Mouse (Mus musculus): ENCODE data around the gene Ednra. TPM values are rescaled to one million over a fixed set of nuclear protein-coding genes. Genes with fewer than 3 reads are reported as not detected.

The Ednra gene
- polyA plus RNA-seq, 1 experiment: not detected

DNA sequence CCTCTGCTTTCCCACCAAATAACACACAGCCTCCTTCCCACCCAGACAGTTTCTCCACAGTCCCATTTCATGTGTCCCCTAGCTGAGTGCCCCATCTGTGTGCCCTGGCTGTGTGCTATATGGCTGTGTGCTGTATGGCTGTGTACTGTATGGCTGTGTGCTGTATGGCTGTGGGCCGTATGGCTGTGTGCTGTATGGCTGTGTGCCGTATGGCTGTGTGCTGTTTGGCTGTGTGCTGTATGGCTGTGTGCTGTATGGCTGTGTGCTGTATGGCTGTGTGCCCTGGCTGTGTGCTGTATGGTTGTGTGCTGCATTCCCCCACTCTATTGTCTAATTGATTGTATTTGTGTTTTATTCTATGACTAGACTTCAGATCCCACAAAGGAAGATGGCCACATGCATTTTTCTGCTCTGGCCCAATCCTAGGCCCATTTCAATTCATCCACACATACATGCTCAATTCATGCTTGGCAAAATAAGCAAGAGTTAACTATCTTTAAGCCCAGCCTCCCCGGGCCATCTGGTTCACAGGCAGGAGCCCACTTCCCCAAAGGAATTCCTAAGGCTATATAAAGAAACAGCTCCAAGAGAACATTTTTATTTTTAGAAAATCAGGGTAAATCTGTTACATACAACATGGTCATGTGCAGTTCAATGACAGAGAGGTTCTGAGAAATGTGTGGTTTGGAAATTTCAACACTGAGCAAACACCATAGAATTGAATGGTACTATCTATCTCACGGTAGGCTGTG is 53.5 kb downstream of the Ednra start:
- H3K27me3 ChIP-seq (ENCODE audit: control insufficient read depth): no peaks in the 10 kb centered on the region
- H3K9me3 ChIP-seq (ENCODE audit: control insufficient read depth, low read length): no peaks in the 10 kb centered on the region
- H3K36me3 ChIP-seq (ENCODE audit: control insufficient read depth): no peaks in the 10 kb centered on the region
- TF ChIP-seq GATA1 (IDR thresholded peaks at IDR 0.05; ENCODE audit: low read length): no peak
- TF ChIP-seq TAL1 (IDR thresholded peaks at IDR 0.05; ENCODE audit: low read length): no peak
- H3K4me3 ChIP-seq (replicated peaks): no peak overlapping the region
- no peaks in the 10 kb centered on the region for H3K4me1 ChIP-seq (ENCODE audit: control insufficient read depth)

DNA sequence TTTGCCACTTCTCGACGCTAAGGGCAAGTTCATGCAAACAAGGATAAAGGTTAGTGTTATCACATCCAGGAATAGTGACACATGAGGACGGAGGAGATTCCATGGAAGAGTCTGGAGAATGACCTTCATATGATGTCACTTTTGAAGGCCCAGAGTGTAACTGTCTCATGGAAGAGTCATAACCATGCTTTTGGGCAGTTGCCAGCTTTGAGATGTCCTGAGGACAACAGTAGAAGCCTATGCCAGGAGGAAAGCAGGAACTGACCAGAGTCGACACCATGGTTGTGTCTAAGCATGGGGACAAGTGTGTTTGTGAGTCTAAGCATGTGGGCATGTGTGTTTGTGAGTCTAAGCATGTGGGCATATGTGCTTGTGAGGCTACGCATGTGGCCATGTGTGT is 56.3 kb downstream of the Ednra start:
- H3K36me3 ChIP-seq (ENCODE audit: control insufficient read depth): no peaks in the 10 kb centered on the region
- no peaks in the 10 kb centered on the region for H3K9me3 ChIP-seq (ENCODE audit: control insufficient read depth, low read length)
- no peak for TF ChIP-seq GATA1 (IDR thresholded peaks at IDR 0.05; ENCODE audit: low read length)
- TF ChIP-seq TAL1 (IDR thresholded peaks at IDR 0.05; ENCODE audit: low read length): no peak
- H3K4me1 ChIP-seq (ENCODE audit: control insufficient read depth): no peaks in the 10 kb centered on the region
- H3K4me3 ChIP-seq (replicated peaks): no peak overlapping the region
- H3K27me3 ChIP-seq (ENCODE audit: control insufficient read depth): no peaks in the 10 kb centered on the region

DNA sequence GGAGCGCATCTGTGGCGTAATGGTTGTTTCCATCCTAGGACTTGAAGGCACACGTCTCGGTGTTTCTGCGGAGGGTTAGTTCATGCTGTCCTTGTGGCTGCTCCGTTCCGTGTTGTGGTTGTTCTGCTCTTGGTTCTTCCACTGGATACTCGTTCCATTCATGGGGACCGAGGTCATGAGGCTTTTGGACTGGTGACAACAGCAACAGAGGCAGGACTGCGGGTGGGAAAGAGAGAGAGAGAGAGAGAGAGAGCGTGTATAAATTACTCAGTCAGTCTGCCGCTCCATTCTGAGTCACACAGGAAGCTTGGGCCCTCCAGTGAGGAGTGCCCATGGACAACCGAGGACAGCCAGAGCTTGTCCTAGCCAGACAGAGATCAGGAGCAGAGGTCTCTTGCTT is 59.4 kb downstream of the Ednra start:
- no peaks in the 10 kb centered on the region for H3K9me3 ChIP-seq (ENCODE audit: control insufficient read depth, low read length)
- no peaks in the 10 kb centered on the region for H3K4me1 ChIP-seq (ENCODE audit: control insufficient read depth)
- no peaks in the 10 kb centered on the region for H3K27me3 ChIP-seq (ENCODE audit: control insufficient read depth)
- H3K36me3 ChIP-seq (ENCODE audit: control insufficient read depth): no peaks in the 10 kb centered on the region
- H3K4me3 ChIP-seq (replicated peaks): no peak overlapping the region
- no peak for TF ChIP-seq TAL1 (IDR thresholded peaks at IDR 0.05; ENCODE audit: low read length)
- TF ChIP-seq GATA1 (IDR thresholded peaks at IDR 0.05; ENCODE audit: low read length): no peak

DNA sequence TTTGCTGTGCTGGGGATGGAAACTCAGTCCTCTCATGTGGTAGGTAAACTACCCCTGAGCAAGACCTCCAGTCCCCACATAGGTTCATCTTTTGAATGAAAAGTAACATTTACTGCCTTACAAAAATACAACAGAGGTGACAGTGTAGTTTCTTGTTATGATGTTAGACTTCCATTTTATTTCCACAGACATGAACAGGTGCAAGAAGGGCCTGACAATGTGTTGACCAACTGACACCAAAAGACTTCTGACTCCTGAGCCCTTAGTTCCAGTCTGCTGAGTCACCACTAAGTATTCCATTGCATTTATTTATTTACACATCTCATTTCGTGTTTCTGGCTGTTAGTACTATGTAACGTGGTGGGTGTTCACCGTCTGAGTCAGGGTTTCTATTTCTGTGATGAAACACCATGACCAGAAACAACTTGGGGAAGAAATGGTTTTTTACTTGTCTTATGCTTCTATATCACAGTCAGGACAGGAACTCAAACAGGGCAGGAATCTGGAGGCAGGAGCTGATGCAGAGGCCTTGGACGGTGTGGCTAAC is 64.7 kb downstream of the Ednra start:
- H3K27me3 ChIP-seq (ENCODE audit: control insufficient read depth): no peaks in the 10 kb centered on the region
- H3K4me1 ChIP-seq (ENCODE audit: control insufficient read depth): no peaks in the 10 kb centered on the region
- no peaks in the 10 kb centered on the region for H3K9me3 ChIP-seq (ENCODE audit: control insufficient read depth, low read length)
- no peaks in the 10 kb centered on the region for H3K36me3 ChIP-seq (ENCODE audit: control insufficient read depth)
- H3K4me3 ChIP-seq (replicated peaks): no peak overlapping the region
- TF ChIP-seq TAL1 (IDR thresholded peaks at IDR 0.05; ENCODE audit: low read length): no peak
- no peak for TF ChIP-seq GATA1 (IDR thresholded peaks at IDR 0.05; ENCODE audit: low read length)

DNA sequence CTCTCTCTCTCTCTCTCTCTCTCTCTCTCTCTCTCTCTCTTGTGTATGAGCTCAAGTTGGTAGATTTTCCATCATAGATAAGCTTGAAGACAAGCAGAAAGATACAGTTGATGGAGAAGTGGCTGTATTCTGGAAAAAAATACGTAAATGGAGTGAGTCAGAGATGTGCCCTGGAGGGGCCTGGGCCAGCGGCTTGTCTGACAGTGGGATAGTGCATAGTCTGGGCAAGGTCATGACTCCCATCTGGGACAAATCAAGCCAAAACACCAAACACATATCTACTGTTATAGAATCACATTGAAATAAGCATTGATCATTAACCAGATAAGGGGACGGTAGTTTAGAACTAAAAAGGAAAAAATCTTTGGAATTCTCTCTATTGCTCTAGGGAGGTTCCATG is 65.9 kb downstream of the Ednra start:
- Histone ChIP-seq H3K4me3 (replicated peaks) (no peak overlapping the region), H3K4me1 (ENCODE audit: control insufficient read depth) (no peaks in the 10 kb centered on the region), H3K9me3 (ENCODE audit: control insufficient read depth, low read length) (no peaks in the 10 kb centered on the region), H3K36me3 (ENCODE audit: control insufficient read depth) (no peaks in the 10 kb centered on the region), H3K27me3 (ENCODE audit: control insufficient read depth) (no peaks in the 10 kb centered on the region)
- TF ChIP-seq GATA1 (IDR thresholded peaks at IDR 0.05; ENCODE audit: low read length) (no peak), TAL1 (IDR thresholded peaks at IDR 0.05; ENCODE audit: low read length) (no peak)

DNA sequence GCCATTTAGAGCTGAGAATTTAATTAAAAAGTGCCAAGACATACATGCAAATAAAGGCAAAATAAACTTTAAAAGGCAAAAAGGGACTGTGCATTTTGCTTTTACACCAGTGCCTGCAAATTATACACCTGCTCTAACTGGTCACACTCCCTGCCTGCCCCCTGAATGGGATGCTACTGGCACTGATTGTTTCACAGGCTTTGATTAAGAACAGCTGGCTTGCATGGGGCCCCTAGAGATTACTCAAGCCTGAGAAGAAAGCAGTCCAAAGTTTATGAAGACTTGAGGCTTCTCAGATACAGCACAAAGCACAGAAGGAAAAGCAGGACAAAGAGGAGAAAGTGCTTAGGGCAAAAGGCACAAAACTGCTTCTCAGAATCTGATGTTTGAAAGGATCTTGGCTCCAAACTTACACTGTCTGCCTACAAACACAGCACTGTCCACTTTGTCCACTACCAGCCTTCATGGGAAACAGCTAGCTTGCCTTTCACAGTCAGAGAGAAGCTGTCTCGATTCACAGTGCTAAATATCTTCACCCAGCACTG is 73.5 kb downstream of the Ednra start:
- H3K4me3 ChIP-seq (replicated peaks): no peak overlapping the region
- H3K36me3 ChIP-seq (ENCODE audit: control insufficient read depth): no peaks in the 10 kb centered on the region
- no peaks in the 10 kb centered on the region for H3K27me3 ChIP-seq (ENCODE audit: control insufficient read depth)
- TF ChIP-seq GATA1 (IDR thresholded peaks at IDR 0.05; ENCODE audit: low read length) (no peak), TAL1 (IDR thresholded peaks at IDR 0.05; ENCODE audit: low read length) (no peak)
- no peaks in the 10 kb centered on the region for H3K4me1 ChIP-seq (ENCODE audit: control insufficient read depth)
- H3K9me3 ChIP-seq (ENCODE audit: control insufficient read depth, low read length): no peaks in the 10 kb centered on the region

DNA sequence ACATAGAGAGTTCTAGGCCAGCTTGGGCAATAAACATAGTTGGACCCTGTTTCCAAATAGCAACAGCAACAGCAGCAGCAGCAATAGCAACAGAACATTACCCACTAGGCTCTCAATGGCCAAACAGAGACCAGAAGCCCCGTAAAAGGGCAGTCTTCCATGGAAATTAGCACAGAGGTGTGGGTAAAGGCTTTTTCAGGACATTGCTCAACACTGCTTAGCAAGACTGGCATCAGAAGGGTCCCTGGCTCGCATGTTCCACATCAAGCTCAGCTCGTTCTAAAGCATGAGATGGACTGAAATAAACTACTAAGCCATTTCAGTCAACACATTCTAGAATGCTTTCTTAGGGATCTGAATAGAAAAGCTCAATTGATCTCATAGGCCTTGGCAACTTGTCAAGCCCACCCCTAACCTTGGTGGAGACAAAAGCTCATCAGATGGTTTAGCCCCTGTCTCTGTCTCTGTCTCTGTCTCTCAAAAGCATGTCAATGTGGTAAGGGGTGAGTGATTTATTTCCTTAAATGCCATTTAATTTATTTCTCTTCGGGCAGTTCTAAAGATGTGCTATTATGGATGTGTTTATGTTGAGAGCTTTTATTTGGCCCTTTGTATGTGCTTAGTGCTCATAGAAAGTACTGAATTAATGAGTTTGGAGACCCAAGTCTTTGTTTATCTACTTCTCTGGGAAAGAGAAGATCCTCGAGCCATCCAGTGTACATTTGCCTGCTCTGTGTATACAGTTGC is 84.0 kb downstream of the Ednra start:
- Histone ChIP-seq H3K9me3 (ENCODE audit: control insufficient read depth, low read length) (no peaks in the 10 kb centered on the region), H3K4me3 (replicated peaks) (no peak overlapping the region)
- TF ChIP-seq GATA1 (IDR thresholded peaks at IDR 0.05; ENCODE audit: low read length) (no peak), TAL1 (IDR thresholded peaks at IDR 0.05; ENCODE audit: low read length) (no peak)

DNA sequence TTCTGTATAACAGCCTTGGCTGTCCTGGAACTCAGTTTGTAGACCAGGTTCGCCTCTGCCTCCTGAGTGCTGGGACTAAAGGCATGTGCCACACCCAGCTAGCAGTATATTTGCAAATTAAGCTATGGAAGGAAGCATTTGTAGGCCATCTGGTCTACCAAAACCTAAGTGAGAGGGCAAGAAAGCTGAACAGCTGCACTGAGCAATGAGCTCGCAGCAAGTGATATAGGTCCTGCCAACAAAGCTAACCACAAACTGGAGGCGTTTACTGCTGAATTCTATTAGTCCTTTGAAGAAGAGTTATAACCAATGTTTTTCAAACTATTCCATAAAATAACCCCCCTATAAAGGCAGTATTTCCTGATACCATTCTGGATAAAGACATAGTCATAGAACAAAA is 86.7 kb downstream of the Ednra start:
- Histone ChIP-seq H3K4me3 (replicated peaks) (no peak overlapping the region), H3K27me3 (ENCODE audit: control insufficient read depth) (no peaks in the 10 kb centered on the region), H3K9me3 (ENCODE audit: control insufficient read depth, low read length) (no peaks in the 10 kb centered on the region), H3K4me1 (ENCODE audit: control insufficient read depth) (no peaks in the 10 kb centered on the region; the same call in 1 of the 2 replicates), H3K36me3 (ENCODE audit: control insufficient read depth) (no peaks in the 10 kb centered on the region)
- no peak for TF ChIP-seq GATA1 (IDR thresholded peaks at IDR 0.05; ENCODE audit: low read length)
- no peak for TF ChIP-seq TAL1 (IDR thresholded peaks at IDR 0.05; ENCODE audit: low read length)

More for the DNA sequence above, 84.0 kb downstream of the Ednra start:
- Histone ChIP-seq H3K4me1 (ENCODE audit: control insufficient read depth) (no peaks in the 10 kb centered on the region; the same call in 1 of the 2 replicates), H3K27me3 (ENCODE audit: control insufficient read depth) (no peaks in the 10 kb centered on the region), H3K36me3 (ENCODE audit: control insufficient read depth) (no peaks in the 10 kb centered on the region)

DNA sequence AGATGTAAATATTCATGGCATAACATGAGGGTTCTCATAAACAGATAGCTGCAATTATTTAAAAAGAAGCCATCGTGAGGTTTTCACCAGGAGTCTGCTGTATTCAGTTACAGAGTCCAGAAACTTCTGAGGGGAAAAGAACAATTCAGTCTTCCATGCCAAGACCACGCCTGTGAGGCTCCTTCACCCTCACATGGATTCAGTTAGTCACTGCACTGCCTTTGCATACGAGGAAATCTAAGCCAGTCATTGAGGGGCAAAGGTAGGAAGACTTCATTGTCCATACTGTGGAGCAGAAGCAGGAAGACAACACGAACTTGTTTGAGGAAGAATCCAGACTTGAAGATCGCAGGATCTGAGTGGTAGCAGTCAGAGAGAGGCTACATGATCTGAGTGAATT is 90.2 kb downstream of the Ednra start:
- H3K9me3 ChIP-seq (ENCODE audit: control insufficient read depth, low read length): no peaks in the 10 kb centered on the region
- no peaks in the 10 kb centered on the region for H3K4me1 ChIP-seq (ENCODE audit: control insufficient read depth)
- H3K36me3 ChIP-seq (ENCODE audit: control insufficient read depth): no peaks in the 10 kb centered on the region
- H3K27me3 ChIP-seq (ENCODE audit: control insufficient read depth): no peaks in the 10 kb centered on the region
- TF ChIP-seq GATA1 (IDR thresholded peaks at IDR 0.05; ENCODE audit: low read length) (no peak), TAL1 (IDR thresholded peaks at IDR 0.05; ENCODE audit: low read length) (no peak)
- H3K4me3 ChIP-seq (replicated peaks): no peak overlapping the region
